Mouse (Mus musculus): ENCODE measurements around the gene Ifi209. TPM values are rescaled to one million over a fixed set of nuclear protein-coding genes. Genes with fewer than 3 reads are reported as not detected.
"Not testable (repeated sequence)": the region's sequence is repeated elsewhere in the genome, so short reads cannot be mapped to it uniquely, and the experiment has no call there.

Gene Ifi209
- polyA plus RNA-seq (2014; fragmentation: Nextera tagmentation; extraction: Ambion mirVana), result 0.08 and 0.22 TPM in 2 replicates

GRCm38 (mm10) chr1:173630622-173631021 lies at the start of gene Ifi209:
Ifi209 (plus strand) TSS chr1:173630917.
- H3K4me1 ChIP-seq (replicated peaks; ENCODE audit: control insufficient read depth, insufficient read depth, low read length); H3K36me3 ChIP-seq (ENCODE audit: control insufficient read depth, insufficient read depth, low read length); H3K9ac ChIP-seq (ENCODE audit: low read depth, low read length); H3K9me3 ChIP-seq (ENCODE audit: control insufficient read depth, low read length); H3K4me3 ChIP-seq (ENCODE audit: low read depth, low read length); DNase-seq (ENCODE audit: low spot score); H3K27ac ChIP-seq (ENCODE audit: low read depth, low read length); H3K4me2 ChIP-seq; ATAC-seq (replicated peaks; ENCODE audit: low FRiP score); H3K27me3 ChIP-seq (replicated peaks; ENCODE audit: control insufficient read depth, insufficient read depth, low read length): not testable (repeated sequence)
- WGBS, result 49% methylated on average over 2 of the region's 2 CpGs

- H3K27ac ChIP-seq (ENCODE audit: low read depth, low read length); ATAC-seq (replicated peaks; ENCODE audit: low FRiP score): not testable (repeated sequence)
- WGBS, result 77% methylated on average over 2 of the region's 2 CpGs
These were observed 41.0 kb upstream of the Ifi209 start for GRCm38 (mm10) chr1:173589698-173590097.

GRCm38 (mm10) chr1:173598838-173599494 lies 31.8 kb upstream of the Ifi209 start, which contains the start of gene Ifi213:
Ifi213 (minus strand) TSS chr1:173599274.
- H3K9ac ChIP-seq (ENCODE audit: low read depth, low read length); H3K4me2 ChIP-seq; DNase-seq (ENCODE audit: low spot score); H3K36me3 ChIP-seq (ENCODE audit: control insufficient read depth, insufficient read depth, low read length); H3K4me3 ChIP-seq (ENCODE audit: low read depth, low read length); ATAC-seq (replicated peaks; ENCODE audit: low FRiP score); H3K9me3 ChIP-seq (ENCODE audit: control insufficient read depth, low read length); H3K27me3 ChIP-seq (replicated peaks; ENCODE audit: control insufficient read depth, insufficient read depth, low read length); H3K27ac ChIP-seq (ENCODE audit: low read depth, low read length); H3K4me1 ChIP-seq (replicated peaks; ENCODE audit: control insufficient read depth, insufficient read depth, low read length): not testable (repeated sequence)
- WGBS, result 65% methylated on average over 3 of the region's 3 CpGs

More at GRCm38 (mm10) chr1:173589698-173590097, 41.0 kb upstream of the Ifi209 start:
- H3K4me2 ChIP-seq; DNase-seq (ENCODE audit: low spot score); H3K4me3 ChIP-seq (ENCODE audit: low read depth, low read length); H3K9ac ChIP-seq (ENCODE audit: low read depth, low read length); H3K36me3 ChIP-seq (ENCODE audit: control insufficient read depth, insufficient read depth, low read length); H3K27me3 ChIP-seq (replicated peaks; ENCODE audit: control insufficient read depth, insufficient read depth, low read length); H3K9me3 ChIP-seq (ENCODE audit: control insufficient read depth, low read length); H3K4me1 ChIP-seq (replicated peaks; ENCODE audit: control insufficient read depth, insufficient read depth, low read length): not testable (repeated sequence)

GRCm38 (mm10) chr1:173610291-173610690 lies 20.4 kb upstream of the Ifi209 start:
- not testable (repeated sequence) for H3K4me1 ChIP-seq (replicated peaks; ENCODE audit: control insufficient read depth, insufficient read depth, low read length); H3K4me2 ChIP-seq; DNase-seq (ENCODE audit: low spot score); ATAC-seq (replicated peaks; ENCODE audit: low FRiP score); H3K9ac ChIP-seq (ENCODE audit: low read depth, low read length); H3K27me3 ChIP-seq (replicated peaks; ENCODE audit: control insufficient read depth, insufficient read depth, low read length); H3K27ac ChIP-seq (ENCODE audit: low read depth, low read length); H3K9me3 ChIP-seq (ENCODE audit: control insufficient read depth, low read length); H3K36me3 ChIP-seq (ENCODE audit: control insufficient read depth, insufficient read depth, low read length); H3K4me3 ChIP-seq (ENCODE audit: low read depth, low read length)
- 76% methylated on average over 3 of the region's 3 CpGs for WGBS

GRCm38 (mm10) chr1:173622216-173622615 lies 8.5 kb upstream of the Ifi209 start:
- not testable (repeated sequence) for DNase-seq (ENCODE audit: low spot score); H3K27ac ChIP-seq (ENCODE audit: low read depth, low read length); H3K27me3 ChIP-seq (replicated peaks; ENCODE audit: control insufficient read depth, insufficient read depth, low read length); H3K36me3 ChIP-seq (ENCODE audit: control insufficient read depth, insufficient read depth, low read length); H3K4me1 ChIP-seq (replicated peaks; ENCODE audit: control insufficient read depth, insufficient read depth, low read length); ATAC-seq (replicated peaks; ENCODE audit: low FRiP score); H3K4me3 ChIP-seq (ENCODE audit: low read depth, low read length); H3K9ac ChIP-seq (ENCODE audit: low read depth, low read length); H3K4me2 ChIP-seq; H3K9me3 ChIP-seq (ENCODE audit: control insufficient read depth, low read length)
- WGBS, result 75% methylated on average over 2 of the region's 2 CpGs

GRCm38 (mm10) chr1:173624052-173624451 lies 6.7 kb upstream of the Ifi209 start:
- WGBS, result 76% methylated on average over 2 of the region's 2 CpGs
- no peaks in the 10 kb centered on the region for H3K27me3 ChIP-seq (replicated peaks; ENCODE audit: control insufficient read depth, insufficient read depth, low read length)
- H3K4me3 ChIP-seq (ENCODE audit: low read depth, low read length), result no peak overlapping the region
- DNase-seq (ENCODE audit: low spot score) (no peak), ATAC-seq (replicated peaks; ENCODE audit: low FRiP score) (no peak)
- H3K9ac ChIP-seq (ENCODE audit: low read depth, low read length), result no peak overlapping the region
- no peaks in the 10 kb centered on the region for H3K9me3 ChIP-seq (ENCODE audit: control insufficient read depth, low read length)
- H3K4me2 ChIP-seq, result no peak overlapping the region
- H3K4me1 ChIP-seq (replicated peaks; ENCODE audit: control insufficient read depth, insufficient read depth, low read length), result no peaks in the 10 kb centered on the region
- no peaks in the 10 kb centered on the region for H3K36me3 ChIP-seq (ENCODE audit: control insufficient read depth, insufficient read depth, low read length)
- H3K27ac ChIP-seq (ENCODE audit: low read depth, low read length), result no peak overlapping the region

- H3K9me3 ChIP-seq (ENCODE audit: control insufficient read depth, low read length), result no peaks in the 10 kb centered on the region
- no peak overlapping the region for H3K4me2 ChIP-seq
- no peaks in the 10 kb centered on the region for H3K36me3 ChIP-seq (ENCODE audit: control insufficient read depth, insufficient read depth, low read length)
- 63% methylated on average over 2 of the region's 2 CpGs for WGBS
- H3K9ac ChIP-seq (ENCODE audit: low read depth, low read length), result no peak overlapping the region
- H3K27me3 ChIP-seq (replicated peaks; ENCODE audit: control insufficient read depth, insufficient read depth, low read length), result no peaks in the 10 kb centered on the region
- no peaks in the 10 kb centered on the region for H3K4me1 ChIP-seq (replicated peaks; ENCODE audit: control insufficient read depth, insufficient read depth, low read length)
- H3K27ac ChIP-seq (ENCODE audit: low read depth, low read length), result no peak overlapping the region
- no peak overlapping the region for H3K4me3 ChIP-seq (ENCODE audit: low read depth, low read length)
- no peak for DNase-seq (ENCODE audit: low spot score)
- ATAC-seq (replicated peaks; ENCODE audit: low FRiP score), result no peak
These were observed 4.0 kb upstream of the Ifi209 start for GRCm38 (mm10) chr1:173626686-173627085.

- Histone ChIP-seq H3K4me3 (ENCODE audit: low read depth, low read length) (no peak overlapping the region), H3K9ac (ENCODE audit: low read depth, low read length) (no peak overlapping the region), H3K4me1 (replicated peaks; ENCODE audit: control insufficient read depth, insufficient read depth, low read length) (no peaks in the 10 kb centered on the region), H3K9me3 (ENCODE audit: control insufficient read depth, low read length) (no peaks in the 10 kb centered on the region), H3K27ac (ENCODE audit: low read depth, low read length) (no peak overlapping the region), H3K36me3 (ENCODE audit: control insufficient read depth, insufficient read depth, low read length) (no peaks in the 10 kb centered on the region), H3K27me3 (replicated peaks; ENCODE audit: control insufficient read depth, insufficient read depth, low read length) (no peaks in the 10 kb centered on the region), H3K4me2 (no peak overlapping the region)
- ATAC-seq (replicated peaks; ENCODE audit: low FRiP score) (no peak), DNase-seq (ENCODE audit: low spot score) (no peak)
- WGBS, result 81% methylated on average over 5 of the region's 5 CpGs
These were observed 3.4 kb downstream of the Ifi209 start for GRCm38 (mm10) chr1:173633969-173634645.

- no peak for DNase-seq (ENCODE audit: low spot score)
- WGBS, result 63% methylated on average over 2 of the region's 2 CpGs
- H3K4me2 ChIP-seq, result no peak overlapping the region
These were observed 14.7 kb downstream of the Ifi209 start for GRCm38 (mm10) chr1:173645393-173645792.

More at GRCm38 (mm10) chr1:173645393-173645792, 14.7 kb downstream of the Ifi209 start:
- Histone ChIP-seq H3K4me3 (ENCODE audit: low read depth, low read length) (no peak overlapping the region), H3K4me1 (replicated peaks; ENCODE audit: control insufficient read depth, insufficient read depth, low read length) (no peaks in the 10 kb centered on the region), H3K9me3 (ENCODE audit: control insufficient read depth, low read length) (no peaks in the 10 kb centered on the region), H3K27me3 (replicated peaks; ENCODE audit: control insufficient read depth, insufficient read depth, low read length) (no peaks in the 10 kb centered on the region), H3K36me3 (ENCODE audit: control insufficient read depth, insufficient read depth, low read length) (no peaks in the 10 kb centered on the region), H3K9ac (ENCODE audit: low read depth, low read length) (no peak overlapping the region), H3K27ac (ENCODE audit: low read depth, low read length) (no peak overlapping the region)
- no peak for ATAC-seq (replicated peaks; ENCODE audit: low FRiP score)

Data from liver, embryonic 11.5 days (tissue).